Mouse (Mus musculus): ENCODE data around the gene Marveld1.

Gene Marveld1

DNA sequence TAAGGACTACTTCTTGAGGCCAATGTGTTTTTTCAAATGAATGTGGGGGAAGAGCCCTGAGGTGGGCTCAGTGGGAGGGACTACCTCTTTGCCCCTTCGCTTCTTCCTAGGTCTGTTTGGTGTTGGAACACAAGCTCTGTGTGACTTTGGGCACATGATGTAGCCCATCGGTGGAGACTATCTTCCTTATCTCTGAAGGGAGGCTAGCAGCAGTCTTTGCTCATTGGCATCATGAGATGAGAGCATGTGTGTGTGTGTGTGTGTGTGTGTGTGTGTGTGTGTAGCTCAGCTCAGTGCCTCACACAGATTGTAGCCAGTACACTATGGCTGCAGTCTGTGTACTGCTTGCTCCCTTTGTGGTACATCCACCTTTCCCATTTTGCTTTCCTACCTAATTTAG lies 30.3 kb downstream of the Marveld1 start:
- DNase-seq, result no peak

DNA sequence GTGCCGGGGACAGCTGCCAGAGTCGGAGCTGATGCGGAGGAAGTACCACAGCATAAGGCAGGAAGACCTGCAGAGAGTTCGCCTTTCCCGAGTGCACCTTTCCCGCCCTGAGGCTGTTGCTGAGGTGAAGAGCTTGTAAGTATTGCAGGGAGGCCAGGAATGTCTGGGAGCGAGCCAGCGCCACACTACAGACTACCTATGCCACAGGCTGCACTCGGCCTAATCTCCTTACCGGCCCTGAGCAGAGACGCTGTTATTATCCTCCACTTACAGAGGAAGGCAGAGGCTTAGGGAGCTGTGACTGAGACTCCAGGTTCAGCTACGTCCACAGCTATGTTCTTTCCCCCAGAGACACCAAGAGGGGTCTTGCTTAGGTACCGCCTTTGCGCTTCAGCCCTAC lies 32.2 kb downstream of the Marveld1 start:
- DNase-seq, result no peak

DNA sequence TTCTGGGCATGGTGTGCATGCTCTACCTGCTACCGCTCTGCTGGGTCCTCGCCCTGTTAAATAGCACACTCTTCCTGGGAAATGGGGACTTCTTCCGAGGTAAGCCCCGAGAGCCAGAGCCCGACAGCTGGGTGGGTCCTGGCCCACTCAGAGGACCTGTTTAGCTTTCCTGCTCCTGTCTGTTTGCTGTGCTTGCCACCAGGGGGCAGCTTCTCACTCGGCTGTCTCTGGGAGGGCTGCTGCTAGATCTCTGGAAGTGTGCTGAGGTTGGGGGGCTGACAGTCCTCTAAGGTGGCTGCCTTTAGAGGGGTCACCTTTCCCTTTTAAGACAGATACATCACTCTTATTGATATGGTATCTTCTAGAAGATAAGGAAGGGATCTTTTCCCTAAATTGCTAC lies 35.5 kb downstream of the Marveld1 start:
- DNase-seq, result peak in 1 of 2 experiments; percentile 45

DNA sequence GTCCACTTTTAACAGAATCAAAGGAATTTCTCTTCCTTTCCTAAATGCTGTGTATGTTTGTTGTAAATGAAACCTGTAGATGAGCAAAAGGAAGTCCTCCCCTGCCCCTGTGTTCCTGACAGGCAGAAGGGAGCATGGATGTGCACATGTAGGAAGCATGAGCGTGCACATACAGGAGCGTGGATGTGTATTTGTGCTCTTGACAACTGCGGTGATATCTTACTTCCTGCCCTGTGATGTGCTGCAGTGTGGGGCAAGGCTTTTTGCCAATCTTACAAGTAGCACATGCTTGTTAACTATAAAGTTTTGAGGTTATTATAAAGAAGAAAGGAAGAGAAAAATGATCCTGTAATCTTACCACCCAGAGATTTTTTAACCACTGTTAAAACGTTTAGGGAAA lies 42.5 kb downstream of the Marveld1 start:
- DNase-seq, result no peak

DNA sequence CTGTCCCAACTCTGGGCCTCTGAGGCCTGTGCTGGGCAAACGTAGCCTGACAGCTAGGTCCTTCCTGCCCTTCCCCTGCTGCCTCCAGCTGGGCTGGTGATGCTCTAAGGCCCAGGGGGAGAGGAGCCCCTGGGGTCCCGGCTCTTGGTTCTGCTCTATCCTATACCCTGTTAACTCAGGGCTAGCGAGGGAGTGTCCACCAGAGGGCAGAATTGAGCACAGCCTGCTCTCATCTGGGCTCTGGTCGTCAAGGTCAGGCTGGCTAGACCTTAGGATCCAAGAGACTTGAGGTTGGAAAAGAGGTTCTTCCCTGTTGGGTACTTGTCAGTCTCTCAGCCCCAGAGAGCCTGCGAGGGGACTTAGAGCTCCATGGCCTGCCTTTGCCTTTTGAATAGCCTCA lies 43.3 kb downstream of the Marveld1 start:
- DNase-seq, result peak; percentile 59 to 83

DNA sequence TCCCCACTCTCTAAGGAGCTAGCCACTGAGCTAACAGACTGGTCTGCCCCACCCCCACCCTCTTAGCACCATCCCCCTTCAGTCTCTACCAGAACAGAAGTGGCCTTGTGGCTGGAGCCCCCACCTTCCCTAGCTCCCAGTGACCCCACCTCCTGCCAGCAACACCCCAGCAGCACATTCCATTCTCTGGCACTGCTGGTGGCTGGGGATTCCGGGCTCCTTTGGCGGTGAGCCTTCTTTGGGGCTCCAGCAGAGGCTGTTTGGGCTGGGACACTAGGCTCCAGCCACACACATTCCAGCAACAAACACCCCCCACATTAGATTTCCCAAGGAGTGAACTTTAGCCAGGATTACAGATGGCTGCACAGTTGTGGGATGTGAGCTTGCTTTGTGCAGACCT lies 46.1 kb downstream of the Marveld1 start:
- no peak for DNase-seq

DNA sequence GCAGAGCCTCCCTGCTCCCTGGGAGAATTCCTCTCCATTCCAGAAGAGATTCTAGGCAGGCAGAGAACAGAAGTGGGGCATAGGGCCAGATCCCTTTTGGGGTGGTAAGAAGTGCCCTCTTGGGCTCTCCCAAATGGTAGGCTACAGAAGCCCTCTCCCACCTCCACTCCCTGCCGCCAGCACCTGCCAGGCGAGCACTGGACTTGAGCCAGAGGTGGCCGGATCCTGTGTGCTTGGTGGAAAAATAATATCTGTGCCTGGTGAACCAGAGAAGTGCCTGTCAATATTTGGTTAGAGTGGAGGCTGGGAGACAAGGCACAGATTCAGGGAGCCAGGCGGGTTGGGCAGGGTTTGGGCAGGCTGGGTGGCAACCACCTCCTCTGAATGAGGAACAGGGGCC lies 49.2 kb downstream of the Marveld1 start:
- peak; percentile 8 to 43 for DNase-seq

DNA sequence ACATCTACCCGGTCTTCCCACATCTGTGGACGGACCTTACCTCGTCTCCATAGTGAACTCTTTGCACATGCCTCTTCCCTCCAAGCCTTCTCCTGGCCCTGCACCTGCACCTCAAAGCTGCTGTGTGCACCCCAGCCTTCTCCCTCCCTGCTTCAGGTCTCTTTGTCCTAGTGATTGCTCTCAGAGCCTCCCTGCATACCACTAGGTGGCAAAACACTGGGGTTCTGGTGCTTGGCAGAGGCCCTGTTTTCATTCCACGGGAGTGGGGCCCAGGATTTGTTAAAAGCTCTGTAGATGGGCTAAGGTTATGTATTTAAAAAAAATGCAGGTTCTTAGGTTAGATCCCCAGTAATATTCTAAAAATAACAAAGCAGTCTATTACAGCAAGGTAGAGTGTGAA lies 49.9 kb downstream of the Marveld1 start:
- DNase-seq, result no peak

DNA sequence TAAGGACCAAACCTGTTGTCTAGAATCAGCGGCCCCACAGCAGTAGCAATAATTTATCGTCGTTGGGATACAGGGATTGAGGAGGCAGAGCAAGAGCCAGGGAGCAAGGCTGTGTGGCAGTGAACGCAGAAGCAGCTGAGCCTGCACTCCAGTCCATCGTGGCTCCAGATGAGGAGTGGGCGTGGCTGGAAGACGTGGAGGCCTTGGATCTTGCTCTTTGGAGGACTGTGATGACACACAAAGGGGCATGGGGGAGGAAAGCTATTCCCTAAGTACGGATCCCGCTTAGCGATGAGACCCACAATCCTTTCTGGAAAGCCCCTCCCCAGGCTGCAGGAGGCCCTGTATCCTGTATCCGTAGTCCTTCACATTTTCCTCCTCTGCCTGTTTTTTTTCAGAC lies 50.8 kb downstream of the Marveld1 start:
- no peak for DNase-seq
